Mouse (Mus musculus) forebrain, embryonic 14.5 days (tissue): Measurements from ENCODE around the gene Zfp760. TPM values are rescaled to one million over a fixed set of nuclear protein-coding genes. Genes with fewer than 3 reads are reported as not detected.

Experiments
- polyA plus RNA-seq: library from polyadenylated mRNA; unstranded; fragments of >200 nt; fragmentation: Nextera tagmentation; extraction: Ambion mirVana; gene quantifications from 2 replicates; pipeline ENCODE4 v1.2.1, GENCODE M21; 2014

Gene Zfp760
- polyA plus RNA-seq, 1 experiment from 2014 or later: 19.9 TPM

Other genes with a start within 250 kb of the Zfp760 start
- 9.3 and 11.6 TPM in 2 replicates for gene Zfp53, start 218.7 kb upstream of the Zfp760 start, polyA plus RNA-seq
- gene Zfp52, start 172.2 kb upstream of the Zfp760 start, polyA plus RNA-seq: 1.4 and 1.9 TPM in 2 replicates
- 22.7 and 23.0 TPM in 2 replicates for gene Zfp948, start 140.7 kb upstream of the Zfp760 start, polyA plus RNA-seq
- gene Zfp983, start 57.1 kb upstream of the Zfp760 start, polyA plus RNA-seq: 11.8 and 14.8 TPM in 2 replicates
- 22.1 and 23.7 TPM in 2 replicates for gene Gm10226, start 15.9 kb upstream of the Zfp760 start, polyA plus RNA-seq
- 6.5 and 7.5 TPM in 2 replicates for gene Zfp229, start 23.1 kb downstream of the Zfp760 start, polyA plus RNA-seq
- gene Zfp820, start 138.0 kb downstream of the Zfp760 start, polyA plus RNA-seq: 3.8 and 4.0 TPM in 2 replicates
- 14.0 and 14.1 TPM in 2 replicates for gene Zfp995, start 202.2 kb downstream of the Zfp760 start, polyA plus RNA-seq